Comparison of ENCODE assay signal across 7 mouse cellular contexts in the genomic region with DNA sequence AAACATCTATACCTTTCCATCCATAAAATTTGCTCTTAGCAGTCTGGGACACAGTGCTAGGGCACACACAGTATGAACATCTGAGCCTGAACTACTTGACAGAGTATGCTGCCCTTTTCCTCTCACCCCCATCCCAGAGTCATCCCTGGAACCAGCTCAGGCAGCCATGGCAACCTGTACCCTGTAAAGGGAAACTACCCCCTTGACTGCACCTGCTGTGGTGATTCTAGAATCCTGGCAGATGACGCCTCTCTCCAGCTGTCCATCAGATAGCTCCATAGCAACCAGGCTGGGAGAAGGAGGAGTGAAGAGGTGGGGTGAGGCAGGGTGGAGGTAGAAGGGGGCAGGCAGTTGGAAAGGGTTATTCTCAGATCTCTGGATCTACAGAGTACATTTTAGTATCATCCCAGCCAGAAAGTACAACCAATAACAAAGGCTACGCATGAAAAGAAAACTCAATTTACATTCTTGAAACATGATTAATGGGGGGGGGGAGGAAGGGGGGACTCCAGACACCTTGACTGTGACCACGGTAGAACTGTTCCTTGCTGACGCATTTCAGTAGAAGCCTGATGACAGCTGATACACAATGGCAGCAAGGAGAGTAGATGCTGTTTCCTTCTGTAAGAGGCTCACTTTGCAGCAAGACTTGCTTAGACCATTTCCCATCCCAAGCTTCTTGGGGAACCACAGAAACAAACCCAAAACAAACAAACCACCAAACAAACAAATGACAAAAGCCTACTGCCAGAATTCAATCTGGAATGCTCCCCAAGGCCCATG.
DNase-seq lines count a peak whose midpoint lies in the region; ATAC-seq lines count a peak whose summit lies in the region.

No protein-coding gene starts in this region.

- no peaks in the 10 kb centered on the region for H3K9me3 ChIP-seq in neural tube, embryonic 12.5 days
- no peaks in the 10 kb centered on the region for H3K9me3 ChIP-seq in limb, embryonic 13.5 days

- H3K9ac ChIP-seq in neural tube, embryonic 12.5 days, result no peak overlapping the region
- no peak overlapping the region for H3K9ac ChIP-seq in limb, embryonic 13.5 days

- no peaks in the 10 kb centered on the region for H3K27me3 ChIP-seq in neural tube, embryonic 12.5 days (replicated peaks)
- no peaks in the 10 kb centered on the region for H3K27me3 ChIP-seq in limb, embryonic 13.5 days

- 48% methylated on average over 4 of the region's 4 CpGs for WGBS in neural tube, embryonic 12.5 days
- WGBS in limb, embryonic 13.5 days, result 51% methylated on average over 4 of the region's 4 CpGs

- no peak for DNase-seq in neural tube, embryonic 10.5 days (ENCODE audit: extremely low spot score, low spot score)
- peak; percentile 9 to 16 for DNase-seq in frontal cortex, postnatal 36 days (ENCODE audit: low spot score in 2 of 2)
- DNase-seq in adrenal gland, adult 2 months, result no peak
- DNase-seq in adrenal gland, adult 18-20 months (ENCODE audit: low spot score in 2 of 2), result no peak
- DNase-seq in thymus, postnatal 36 days, result no peak

- no peak overlapping the region for H3K4me3 ChIP-seq in neural tube, embryonic 12.5 days
- H3K4me3 ChIP-seq in limb, embryonic 13.5 days, result no peak overlapping the region

- H3K27ac ChIP-seq in neural tube, embryonic 12.5 days, result no peak overlapping the region
- no peak overlapping the region for H3K27ac ChIP-seq in limb, embryonic 13.5 days

- H3K4me2 ChIP-seq in neural tube, embryonic 12.5 days (replicated peaks), result no peak overlapping the region
- H3K4me2 ChIP-seq in limb, embryonic 13.5 days (replicated peaks), result no peak overlapping the region

- H3K36me3 ChIP-seq in neural tube, embryonic 12.5 days, result no peaks in the 10 kb centered on the region
- H3K36me3 ChIP-seq in limb, embryonic 13.5 days, result no peaks in the 10 kb centered on the region

- peak; percentile 61; the same call in 1 of the 2 replicates for ATAC-seq in neural tube, embryonic 12.5 days (ENCODE audit: low FRiP score, low read depth)
- peak; percentile 69 for ATAC-seq in limb, embryonic 13.5 days (ENCODE audit: low FRiP score, low read depth)

- no peaks in the 10 kb centered on the region for H3K4me1 ChIP-seq in neural tube, embryonic 12.5 days
- 0 out of 2 replicates have a peak, but pooled peaks cover 4% of the 10 kb centered on the region for H3K4me1 ChIP-seq in limb, embryonic 13.5 days

Comparison
In these comparisons a context has a peak if more than half of its experiments do, and no peak if none do; other contexts are left out.
1. DNase-seq: peak in frontal cortex, postnatal 36 days (2 of 2); none in neural tube, embryonic 10.5 days (single experiment), adrenal gland, adult 2 months (single experiment), adrenal gland, adult 18-20 months (0 of 2) and thymus, postnatal 36 days (0 of 2).